Mouse (Mus musculus): ENCODE measurements at regions not wholly inside any gene's neighbourhood (a gene's known extent, or its start where the extent isn't known, plus 50 kb on each side); places are given as distances from the start of the nearest gene placed in this dataset.

GRCm38 (mm10) chr1:184504663-184505062 lies 227.8 kb downstream of the Hlx start:
- Histone ChIP-seq H3K9me3 (replicated peaks) (no peaks in the 10 kb centered on the region), H3K4me3 (no peak overlapping the region), H3K36me3 (no peaks in the 10 kb centered on the region), H3K27me3 (ENCODE audit: low read depth, poor library complexity, severe bottlenecking) (no peaks in the 10 kb centered on the region), H3K4me1 (0 out of 2 replicates have a peak, but pooled peaks cover 3% of the 10 kb centered on the region), H3K27ac (no peak overlapping the region)
- 89% methylated on average over 4 of the region's 4 CpGs for WGBS
- no peak for DNase-seq (ENCODE audit: low spot score)

- DNase-seq (ENCODE audit: low spot score), result no peak
- no peak overlapping the region for H3K4me3 ChIP-seq
- H3K9me3 ChIP-seq (replicated peaks), result no peaks in the 10 kb centered on the region
- H3K27ac ChIP-seq, result no peak overlapping the region
- peaks cover 4% of the 10 kb centered on the region; the same call in 1 of the 2 replicates for H3K27me3 ChIP-seq (ENCODE audit: low read depth, poor library complexity, severe bottlenecking)
- H3K36me3 ChIP-seq, result no peaks in the 10 kb centered on the region
- H3K4me1 ChIP-seq, result 0 out of 2 replicates have a peak, but pooled peaks cover 3% of the 10 kb centered on the region
- 87% methylated on average over 4 of the region's 4 CpGs for whole genome bisulfite sequencing
Measured at GRCm38 (mm10) chr1:184503827-184504355, 228.5 kb downstream of the Hlx start.

DNA sequence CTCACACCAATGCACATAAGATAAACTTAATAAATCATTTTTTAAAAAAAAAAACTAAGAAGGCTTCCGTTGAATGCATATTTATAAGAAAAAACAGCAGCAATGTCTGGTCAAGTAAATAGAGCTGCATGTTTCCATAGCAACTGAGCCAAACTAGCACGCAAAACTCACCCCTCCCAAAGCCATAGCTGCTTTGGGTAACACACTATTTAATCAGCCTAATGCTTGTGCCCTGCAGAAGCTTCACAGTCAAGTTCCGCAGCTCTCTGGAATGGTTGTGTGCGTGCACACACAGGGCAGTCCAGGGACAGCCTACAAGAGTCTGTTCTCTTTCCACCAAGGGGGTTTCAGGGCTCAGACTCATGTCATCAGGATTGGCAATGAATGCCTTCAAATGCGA lies 231.7 kb downstream of the Hlx start:
- Histone ChIP-seq H3K36me3 (no peaks in the 10 kb centered on the region), H3K27me3 (ENCODE audit: low read depth, poor library complexity, severe bottlenecking) (peaks cover 4% of the 10 kb centered on the region; the same call in 1 of the 2 replicates), H3K27ac (no peak overlapping the region), H3K4me1 (0 out of 2 replicates have a peak, but pooled peaks cover 3% of the 10 kb centered on the region), H3K9me3 (replicated peaks) (no peaks in the 10 kb centered on the region; the same call in 1 of the 2 replicates), H3K4me3 (no peak overlapping the region)
- DNase-seq (ENCODE audit: low spot score), result no peak
- 89% methylated on average over 5 of the region's 5 CpGs for WGBS

DNA sequence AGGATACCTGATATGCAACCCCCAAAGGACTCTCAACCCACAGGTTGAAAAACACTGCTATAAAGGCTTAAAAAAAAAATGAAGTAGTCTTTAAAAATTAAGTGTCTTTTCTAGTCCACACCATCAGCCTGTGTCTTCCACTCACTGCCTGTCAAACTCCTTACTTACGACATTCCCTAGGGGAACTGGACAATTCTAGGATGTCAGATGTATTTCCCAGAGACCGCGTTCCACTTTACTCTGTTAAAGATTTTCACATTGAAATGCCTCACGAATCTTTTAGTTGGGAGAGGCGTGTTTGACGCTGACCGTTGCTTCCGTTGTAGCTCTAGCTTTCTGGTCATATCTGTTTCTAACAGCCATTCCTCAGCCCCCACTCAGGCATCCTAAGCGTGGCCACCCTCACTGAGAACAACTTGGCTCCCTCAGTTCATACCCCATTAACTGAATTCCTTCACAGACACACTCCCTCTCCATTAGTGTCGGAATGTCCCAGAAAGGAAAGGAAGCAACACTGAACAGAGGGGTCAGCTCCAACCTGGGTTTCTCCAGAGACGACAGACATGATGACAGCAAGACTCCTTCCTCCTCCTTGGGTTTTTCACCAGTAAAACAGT lies 233.4 kb downstream of the Hlx start:
- Histone ChIP-seq H3K27me3 (ENCODE audit: low read depth, poor library complexity, severe bottlenecking) (peaks cover 4% of the 10 kb centered on the region; the same call in 1 of the 2 replicates), H3K36me3 (no peaks in the 10 kb centered on the region), H3K9me3 (replicated peaks) (no peaks in the 10 kb centered on the region; the same call in 1 of the 2 replicates), H3K4me1 (no peaks in the 10 kb centered on the region), H3K27ac (no peak overlapping the region), H3K4me3 (no peak overlapping the region)
- DNase-seq (ENCODE audit: low spot score), result no peak
- 80% methylated on average over 11 of the region's 11 CpGs for WGBS

DNA sequence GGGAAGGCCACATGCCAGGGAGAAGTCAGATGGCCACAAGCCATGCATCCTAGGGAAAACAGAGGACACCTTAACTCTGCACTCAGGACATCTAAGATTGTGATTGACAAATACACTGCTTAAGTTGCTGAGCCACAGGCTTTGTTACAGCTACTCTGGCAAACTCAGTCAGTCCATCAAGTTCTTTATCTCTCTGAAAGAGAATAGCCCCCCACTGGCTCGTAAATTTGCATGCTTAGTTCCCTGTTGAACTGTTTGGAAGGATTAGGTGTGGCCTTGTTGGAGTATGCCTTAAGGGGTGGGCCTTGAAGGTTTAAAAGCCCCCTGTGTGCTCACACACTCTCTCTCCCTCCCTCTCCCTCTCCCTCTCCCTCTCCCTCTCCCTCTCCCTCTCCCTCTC lies 235.4 kb downstream of the Hlx start:
- no peak overlapping the region for H3K4me3 ChIP-seq
- H3K27ac ChIP-seq, result no peak overlapping the region
- no peaks in the 10 kb centered on the region for H3K36me3 ChIP-seq
- no peaks in the 10 kb centered on the region for H3K4me1 ChIP-seq
- WGBS, result 32% methylated on average over 1 of the region's 1 CpGs
- DNase-seq (ENCODE audit: low spot score), result no peak
- H3K9me3 ChIP-seq (replicated peaks), result no peaks in the 10 kb centered on the region; the same call in 1 of the 2 replicates
- peaks cover 4% of the 10 kb centered on the region; the same call in 1 of the 2 replicates for H3K27me3 ChIP-seq (ENCODE audit: low read depth, poor library complexity, severe bottlenecking)

DNA sequence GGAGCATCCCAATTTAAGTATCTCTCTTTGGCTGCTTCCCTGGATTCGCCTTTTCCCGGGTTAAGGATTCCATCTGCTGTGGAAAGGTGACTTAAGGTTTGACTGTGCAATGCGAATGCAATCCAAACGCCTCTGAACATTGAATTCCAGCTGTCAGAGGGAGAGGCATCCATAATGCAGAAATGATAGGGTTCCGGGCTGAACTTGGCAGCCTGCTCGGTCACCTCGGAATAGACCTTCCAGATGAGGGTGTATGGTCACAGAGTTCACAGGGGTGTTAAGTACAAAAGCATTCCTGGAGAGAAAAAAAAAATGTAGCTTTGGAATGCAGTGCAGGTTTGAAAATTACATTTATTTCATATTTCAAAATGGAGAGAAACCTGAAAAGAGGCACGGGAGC lies 238.6 kb downstream of the Hlx start:
- 74% methylated on average over 8 of the region's 8 CpGs for WGBS
- peaks cover 2% of the 10 kb centered on the region; the same call in 1 of the 2 replicates for H3K27me3 ChIP-seq (ENCODE audit: low read depth, poor library complexity, severe bottlenecking)
- H3K4me3 ChIP-seq, result no peak overlapping the region
- H3K36me3 ChIP-seq, result no peaks in the 10 kb centered on the region
- no peak overlapping the region for H3K27ac ChIP-seq
- no peaks in the 10 kb centered on the region; the same call in 1 of the 2 replicates for H3K9me3 ChIP-seq (replicated peaks)
- H3K4me1 ChIP-seq, result peaks cover 10% of the 10 kb centered on the region
- DNase-seq (ENCODE audit: low spot score), result no peak

- Histone ChIP-seq H3K4me3 (no peak overlapping the region), H3K27me3 (ENCODE audit: low read depth, poor library complexity, severe bottlenecking) (peaks cover 7% of the 10 kb centered on the region; the same call in 1 of the 2 replicates), H3K4me1 (peaks cover 22% of the 10 kb centered on the region), H3K27ac (no peak overlapping the region), H3K36me3 (no peaks in the 10 kb centered on the region), H3K9me3 (replicated peaks) (no peaks in the 10 kb centered on the region)
- WGBS, result 97% methylated on average over 3 of the region's 3 CpGs
- DNase-seq (ENCODE audit: low spot score), result no peak
Measured at GRCm38 (mm10) chr1:184492115-184492514, 240.3 kb downstream of the Hlx start.

GRCm38 (mm10) chr1:184491252-184491651 lies 241.2 kb downstream of the Hlx start:
- Histone ChIP-seq H3K4me1 (peaks cover 22% of the 10 kb centered on the region), H3K27ac (no peak overlapping the region), H3K27me3 (ENCODE audit: low read depth, poor library complexity, severe bottlenecking) (peaks cover 7% of the 10 kb centered on the region; the same call in 1 of the 2 replicates), H3K9me3 (replicated peaks) (no peaks in the 10 kb centered on the region), H3K4me3 (no peak overlapping the region), H3K36me3 (no peaks in the 10 kb centered on the region)
- no peak for DNase-seq (ENCODE audit: low spot score)
- 81% methylated on average over 4 of the region's 4 CpGs for WGBS

DNA sequence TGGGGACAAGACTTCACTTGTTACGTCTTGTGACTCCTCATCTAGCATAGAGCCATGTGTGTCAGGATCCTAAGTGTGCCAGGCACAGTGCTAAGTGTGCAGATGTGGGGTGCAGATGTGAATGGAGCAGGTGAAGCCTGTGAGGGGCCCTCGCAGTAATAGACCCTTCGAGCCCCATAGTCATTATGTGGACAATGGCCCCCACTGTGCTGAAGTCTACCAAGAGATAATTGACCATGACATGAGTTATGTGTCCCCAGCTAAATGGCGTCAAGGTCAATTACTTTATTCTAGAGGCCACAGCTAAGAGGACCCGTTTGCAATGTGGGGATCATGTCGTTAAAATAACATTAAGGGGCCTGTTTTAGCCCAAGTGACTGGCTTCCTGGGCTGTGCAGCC lies 245.0 kb downstream of the Hlx start:
- H3K4me1 ChIP-seq, result peaks cover 22% of the 10 kb centered on the region
- no peak overlapping the region for H3K4me3 ChIP-seq
- H3K27me3 ChIP-seq (ENCODE audit: low read depth, poor library complexity, severe bottlenecking), result peaks cover 35% of the 10 kb centered on the region; the same call in 1 of the 2 replicates
- no peak for DNase-seq (ENCODE audit: low spot score)
- no peaks in the 10 kb centered on the region for H3K36me3 ChIP-seq
- no peaks in the 10 kb centered on the region for H3K9me3 ChIP-seq (replicated peaks)
- 41% methylated on average over 6 of the region's 6 CpGs for WGBS
- no peak overlapping the region for H3K27ac ChIP-seq

GRCm38 (mm10) chr1:184484801-184485200 lies 247.6 kb downstream of the Hlx start:
- Histone ChIP-seq H3K4me3 (no peak overlapping the region), H3K27me3 (ENCODE audit: low read depth, poor library complexity, severe bottlenecking) (peaks cover 42% of the 10 kb centered on the region; the same call in 1 of the 2 replicates), H3K9me3 (replicated peaks) (no peaks in the 10 kb centered on the region), H3K27ac (no peak overlapping the region), H3K36me3 (no peaks in the 10 kb centered on the region), H3K4me1 (peaks cover 22% of the 10 kb centered on the region)
- DNase-seq (ENCODE audit: low spot score), result no peak
- 86% methylated on average over 8 of the region's 8 CpGs for WGBS

DNA sequence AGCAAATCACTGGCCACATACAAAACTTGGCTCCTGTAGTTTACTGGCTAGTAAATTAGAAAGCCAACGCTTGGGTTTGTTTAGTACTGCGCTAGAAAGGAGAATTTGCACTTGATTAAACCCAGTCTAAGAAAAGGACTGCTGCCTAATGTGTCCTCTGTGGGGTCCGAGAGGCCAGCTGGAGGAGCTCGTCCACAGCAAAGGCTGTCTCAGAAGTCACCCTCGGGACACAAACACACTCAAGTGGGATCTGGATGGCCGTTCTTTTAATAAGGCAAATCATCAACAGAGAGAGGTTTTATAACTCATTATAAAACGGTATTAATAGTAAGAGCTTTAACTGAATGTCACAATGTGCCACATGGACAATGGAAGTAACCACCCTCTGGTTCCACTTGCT lies 249.0 kb downstream of the Hlx start:
- WGBS, result 86% methylated on average over 7 of the region's 7 CpGs
- no peak for DNase-seq (ENCODE audit: low spot score)
- no peaks in the 10 kb centered on the region for H3K36me3 ChIP-seq
- H3K27ac ChIP-seq, result no peak overlapping the region
- H3K9me3 ChIP-seq (replicated peaks), result no peaks in the 10 kb centered on the region
- no peak overlapping the region for H3K4me3 ChIP-seq
- H3K27me3 ChIP-seq (ENCODE audit: low read depth, poor library complexity, severe bottlenecking), result peaks cover 36% of the 10 kb centered on the region; the same call in 1 of the 2 replicates
- peaks cover 12% of the 10 kb centered on the region for H3K4me1 ChIP-seq

DNA sequence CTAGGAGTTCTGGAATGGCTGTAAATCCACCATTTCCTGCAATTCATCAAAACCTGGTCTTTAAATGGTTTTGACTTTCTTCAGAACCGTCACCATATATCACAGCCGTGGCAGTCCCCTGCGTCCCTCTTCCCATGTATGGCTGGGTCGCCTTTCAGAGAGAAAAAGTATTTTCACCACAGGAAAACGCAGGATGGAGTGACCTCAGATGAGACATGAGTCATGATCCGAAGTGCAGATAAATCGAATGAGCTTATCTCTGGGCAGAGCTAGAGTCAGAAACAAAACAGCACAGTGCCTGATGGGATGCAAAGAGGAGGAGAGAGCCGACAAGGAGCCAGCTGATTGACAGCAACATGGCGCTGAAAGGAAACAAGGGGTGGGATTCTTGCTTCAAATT lies 250.4 kb downstream of the Hlx start:
- no peaks in the 10 kb centered on the region for H3K36me3 ChIP-seq
- H3K27ac ChIP-seq, result no peak overlapping the region
- DNase-seq (ENCODE audit: low spot score), result no peak
- H3K27me3 ChIP-seq (ENCODE audit: low read depth, poor library complexity, severe bottlenecking), result peaks cover 35% of the 10 kb centered on the region; the same call in 1 of the 2 replicates
- H3K9me3 ChIP-seq (replicated peaks), result no peaks in the 10 kb centered on the region
- H3K4me3 ChIP-seq, result no peak overlapping the region
- 71% methylated on average over 9 of the region's 9 CpGs for WGBS
- H3K4me1 ChIP-seq, result peaks cover 6% of the 10 kb centered on the region; the same call in 1 of the 2 replicates

DNA sequence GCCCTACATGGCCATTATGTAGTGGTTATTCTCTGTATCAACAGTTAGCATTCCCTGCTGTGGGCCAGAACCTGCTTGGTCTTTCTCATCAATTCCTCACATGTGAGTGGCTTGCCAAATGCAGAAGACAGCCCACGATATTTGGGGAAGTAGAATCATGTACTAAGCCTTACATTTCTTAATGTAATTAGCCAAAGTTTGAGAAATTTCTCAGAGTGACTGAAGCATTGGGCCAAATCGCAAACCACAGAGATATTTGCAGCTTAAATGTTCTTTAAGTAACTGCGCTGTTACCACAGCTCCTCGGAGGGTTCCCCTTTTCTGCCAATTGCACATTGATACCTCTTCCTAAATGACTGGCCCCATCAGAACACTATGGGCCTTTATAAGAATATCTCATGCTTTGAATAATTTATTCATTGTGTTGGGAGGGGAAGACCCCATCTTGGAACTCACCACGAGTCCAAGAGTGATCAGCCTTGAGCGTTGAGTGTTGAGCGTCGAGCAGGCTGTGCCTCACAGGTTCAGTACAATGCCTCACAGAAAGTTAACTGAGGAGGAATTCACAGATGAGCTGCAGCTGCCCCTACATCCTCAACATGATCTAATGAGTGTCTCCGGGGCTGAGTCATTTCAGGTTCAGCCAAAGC lies 251.7 kb downstream of the Hlx start:
- DNase-seq (ENCODE audit: low spot score), result no peak
- Histone ChIP-seq H3K4me1 (peaks cover 6% of the 10 kb centered on the region; the same call in 1 of the 2 replicates), H3K27ac (no peak overlapping the region), H3K4me3 (no peak overlapping the region), H3K27me3 (ENCODE audit: low read depth, poor library complexity, severe bottlenecking) (peaks cover 34% of the 10 kb centered on the region; the same call in 1 of the 2 replicates), H3K36me3 (no peaks in the 10 kb centered on the region), H3K9me3 (replicated peaks) (no peaks in the 10 kb centered on the region)
- WGBS, result 97% methylated on average over 9 of the region's 9 CpGs

Measured in limb, embryonic 10.5 days (tissue).